Mouse (Mus musculus) MEL (cell line): ENCODE results near the gene A530032D15Rik.
"Not testable (repeated sequence)": the region's sequence is repeated elsewhere in the genome, so short reads cannot be mapped to it uniquely, and the experiment has no call there.

ENCODE experiments used
- CTCF ChIP-seq, 3 experiments: IDR thresholded peaks in 2 of 3; conservative IDR thresholded peaks in 1 of 3; 2 replicates each; pipeline ENCODE4 v1.5.1; 2011 to 2012; ENCODE audit warnings: low read length in 3 of 3, low read depth in 2 of 3, mild to moderate bottlenecking in 2 of 3, improper control_type of control experiment in 1 of 3, inconsistent platforms in 1 of 3, mixed read lengths in 1 of 3, moderate library complexity in 1 of 3; ENCODE audit not compliant: control insufficient read depth in 1 of 3, insufficient read depth in 1 of 3, poor library complexity in 1 of 3, severe bottlenecking in 1 of 3
- EP300 ChIP-seq, 2 experiments: IDR thresholded peaks; 2 replicates each; pipeline ENCODE4 v1.6.1; 2011; ENCODE audit warnings: improper control_type of control experiment in 2 of 2, low read length in 2 of 2, low read depth in 1 of 2, mild to moderate bottlenecking in 1 of 2
- MAZ ChIP-seq: IDR thresholded peaks from 2 replicates; pipeline ENCODE4 v1.6.1; 2012; ENCODE audit warnings: low read depth, mild to moderate bottlenecking, inconsistent platforms, low read length, improper control_type of control experiment
- POLR2A ChIP-seq, 2 experiments: IDR thresholded peaks; 2 replicates each; pipeline ENCODE4 v1.6.1; 2011 to 2012; ENCODE audit warnings: low read length in 2 of 2, mild to moderate bottlenecking in 2 of 2, control low read depth in 1 of 2, improper control_type of control experiment in 1 of 2, low read depth in 1 of 2, moderate library complexity in 1 of 2; ENCODE audit not compliant: control insufficient read depth in 1 of 2, insufficient read depth in 1 of 2, poor library complexity in 1 of 2
- TAL1 ChIP-seq: IDR thresholded peaks from 2 replicates; pipeline ENCODE4 v1.6.1; 2012; ENCODE audit warnings: mild to moderate bottlenecking, inconsistent platforms, low read length, moderate library complexity, mixed read lengths
- USF1 ChIP-seq: IDR thresholded peaks from 2 replicates; pipeline ENCODE4 v1.6.1; 2014; ENCODE audit warnings: low read depth, mild to moderate bottlenecking, inconsistent platforms, low read length, improper control_type of control experiment, moderate library complexity

GRCm38 (mm10) chr1:85109753-85110152 lies at the start of gene A530032D15Rik:
- TF ChIP-seq TAL1; POLR2A (IDR thresholded peaks at IDR 0.05; ENCODE audit: control insufficient read depth in 1 of 2, insufficient read depth in 1 of 2, low read depth in 1 of 2, low read length in 2 of 2, poor library complexity in 1 of 2); USF1; MAZ; EP300 (IDR thresholded peaks at IDR 0.05; ENCODE audit: low read depth in 1 of 2, low read length in 2 of 2); CTCF (IDR thresholded peaks at IDR 0.05 in 2 of 3, conservative IDR thresholded peaks at IDR 0.05 in 1 of 3; ENCODE audit: control insufficient read depth in 1 of 3, insufficient read depth in 1 of 3, low read depth in 2 of 3, low read length in 3 of 3, poor library complexity in 1 of 3, severe bottlenecking in 1 of 3): not testable (repeated sequence)
